Mouse (Mus musculus) spleen, postnatal 36 days (tissue): ENCODE measurements at regions not wholly inside any gene's neighbourhood (a gene's known extent, or its start where the extent isn't known, plus 50 kb on each side); places are given as distances from the start of the nearest gene placed in this dataset.

Experiments used
- DNase-seq, 2 experiments: peaks; one replicate each; pipeline ENCODE4 v3.0.0; 2022; ENCODE audit warnings: low spot score in 2 of 2, mixed read lengths in 1 of 2

DNA sequence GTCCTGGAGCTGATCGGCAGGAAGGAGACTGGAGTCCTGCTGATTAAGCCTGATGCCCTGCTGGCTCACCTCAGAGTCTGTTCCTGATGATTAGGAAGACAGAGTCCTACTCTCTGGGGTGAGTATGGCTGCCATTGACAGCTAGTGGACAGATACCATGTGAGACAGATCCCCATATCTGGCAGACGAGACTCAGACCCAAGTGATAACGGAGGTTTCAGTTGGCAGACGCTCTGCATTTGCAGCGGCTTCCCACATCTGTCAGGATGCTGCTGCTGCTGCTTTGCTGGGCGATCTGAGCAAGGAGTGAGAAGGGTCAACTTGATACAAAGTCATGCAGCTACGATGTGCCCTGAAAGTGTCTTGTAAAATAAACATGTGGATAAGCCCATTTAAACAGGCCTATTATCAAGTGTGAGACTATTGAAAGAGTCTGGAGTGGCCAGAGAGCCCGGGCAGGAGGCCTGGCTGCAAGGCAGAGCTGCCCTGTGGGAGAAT, 98.1 kb upstream of the Cops8 start:
- DNase-seq, result no peak

DNA sequence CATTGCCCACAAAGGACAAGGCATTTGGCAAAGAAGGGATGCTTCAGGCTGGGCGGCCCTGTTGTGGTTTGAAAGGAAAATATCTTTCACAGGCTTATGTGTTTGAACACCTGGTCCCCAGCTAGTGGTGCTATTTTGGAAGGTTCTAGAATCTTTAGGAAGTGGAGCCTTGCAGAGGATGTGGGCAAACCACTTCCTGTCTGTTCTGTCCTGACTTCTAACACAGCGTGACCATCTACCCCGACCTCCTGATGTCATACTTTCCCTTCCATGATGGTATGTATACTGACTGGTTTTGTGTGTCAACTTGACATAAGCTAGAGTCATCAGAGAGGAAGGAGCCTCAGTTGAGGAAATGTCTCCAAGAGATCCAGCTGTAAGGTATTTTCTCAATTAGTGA, 97.2 kb upstream of the Cops8 start:
- peak; percentile 28 to 29 for DNase-seq

DNA sequence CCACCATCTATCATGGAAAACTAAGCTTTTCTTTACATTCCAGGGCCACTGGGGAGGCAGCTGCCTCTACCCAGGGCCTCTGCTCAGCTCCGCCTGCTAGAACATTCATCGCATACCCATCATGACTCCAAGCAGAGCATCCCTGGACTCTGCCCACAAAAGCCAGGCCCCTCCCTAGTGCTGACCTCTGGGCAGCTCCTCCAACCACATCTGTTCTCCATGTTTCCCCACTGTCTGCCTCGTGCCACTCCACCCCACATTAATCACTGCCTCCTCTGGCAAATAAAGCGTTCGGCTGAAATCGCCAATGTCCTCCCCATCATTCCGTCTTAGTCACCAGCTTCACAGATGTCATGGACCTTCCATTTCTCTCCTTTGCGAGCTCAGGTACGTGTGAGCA, 96.2 kb upstream of the Cops8 start:
- no peak for DNase-seq

DNA sequence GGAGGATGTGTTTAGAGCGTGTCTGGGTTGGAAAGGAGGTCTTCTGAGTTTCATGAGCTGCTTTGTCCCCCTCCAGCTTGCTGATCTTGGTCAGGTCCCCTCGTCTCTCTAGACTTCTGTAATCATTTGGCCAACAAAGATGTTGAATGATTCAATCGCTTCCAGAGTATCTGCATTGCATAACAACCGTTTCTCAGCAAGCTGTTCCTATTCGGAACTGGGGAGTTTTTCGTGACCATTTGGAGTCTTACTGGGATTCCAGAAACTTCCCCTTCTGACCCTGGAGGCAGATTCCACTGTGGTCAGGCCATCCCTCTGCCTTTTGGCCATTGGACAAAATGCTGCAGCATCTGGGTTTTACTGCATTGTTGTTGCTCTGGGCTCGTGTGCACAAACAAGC, 93.4 kb upstream of the Cops8 start:
- DNase-seq, result no peak

DNA sequence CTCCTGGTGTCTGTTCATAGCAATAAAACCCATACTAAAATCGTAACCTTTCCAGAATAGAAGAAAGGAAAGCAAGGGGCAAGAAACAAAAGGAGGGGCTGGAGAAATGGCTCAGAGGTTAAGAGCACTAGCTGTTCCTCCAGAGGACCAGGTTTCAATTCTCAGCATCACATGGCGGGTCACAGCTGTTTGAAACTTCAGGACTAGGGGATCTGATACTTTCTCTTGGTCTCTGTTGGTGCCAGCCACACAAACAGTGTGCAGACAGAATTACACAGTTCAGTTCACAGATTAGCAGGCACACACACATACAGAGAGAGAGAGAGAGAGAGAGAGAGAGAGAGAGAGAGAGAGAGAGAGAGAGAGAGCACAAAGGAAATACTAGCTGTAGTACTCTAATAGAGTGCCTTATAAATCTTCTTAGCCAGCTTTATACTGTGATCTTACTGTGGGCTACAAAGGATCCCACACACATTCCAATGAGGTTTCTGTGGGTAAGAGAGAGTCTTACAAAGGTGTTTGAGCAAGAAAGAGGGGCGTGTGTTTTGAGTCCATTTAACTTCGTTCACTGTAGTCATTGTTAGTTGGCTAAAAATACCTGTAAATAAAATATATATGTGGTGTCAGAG, 89.2 kb upstream of the Cops8 start:
- DNase-seq, result no peak

DNA sequence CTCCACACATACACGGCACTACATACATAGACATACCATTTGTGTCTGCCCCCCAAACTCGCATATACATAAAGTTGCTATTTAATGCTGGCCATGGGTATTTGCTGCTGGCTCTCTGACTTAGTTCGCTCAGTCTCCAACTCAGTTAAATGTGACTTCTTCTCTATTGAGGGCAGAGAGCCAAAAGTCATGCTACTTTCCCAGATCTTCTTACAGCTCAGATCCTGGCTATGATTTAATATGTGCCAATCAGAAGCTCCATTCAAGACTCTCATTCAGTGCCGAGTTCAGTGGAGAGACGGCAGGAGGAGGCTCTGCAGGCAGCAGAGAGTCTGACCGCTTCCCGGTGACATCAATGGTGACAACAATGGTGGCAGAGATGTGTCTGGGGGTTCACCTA, 88.6 kb upstream of the Cops8 start:
- no peak for DNase-seq

DNA sequence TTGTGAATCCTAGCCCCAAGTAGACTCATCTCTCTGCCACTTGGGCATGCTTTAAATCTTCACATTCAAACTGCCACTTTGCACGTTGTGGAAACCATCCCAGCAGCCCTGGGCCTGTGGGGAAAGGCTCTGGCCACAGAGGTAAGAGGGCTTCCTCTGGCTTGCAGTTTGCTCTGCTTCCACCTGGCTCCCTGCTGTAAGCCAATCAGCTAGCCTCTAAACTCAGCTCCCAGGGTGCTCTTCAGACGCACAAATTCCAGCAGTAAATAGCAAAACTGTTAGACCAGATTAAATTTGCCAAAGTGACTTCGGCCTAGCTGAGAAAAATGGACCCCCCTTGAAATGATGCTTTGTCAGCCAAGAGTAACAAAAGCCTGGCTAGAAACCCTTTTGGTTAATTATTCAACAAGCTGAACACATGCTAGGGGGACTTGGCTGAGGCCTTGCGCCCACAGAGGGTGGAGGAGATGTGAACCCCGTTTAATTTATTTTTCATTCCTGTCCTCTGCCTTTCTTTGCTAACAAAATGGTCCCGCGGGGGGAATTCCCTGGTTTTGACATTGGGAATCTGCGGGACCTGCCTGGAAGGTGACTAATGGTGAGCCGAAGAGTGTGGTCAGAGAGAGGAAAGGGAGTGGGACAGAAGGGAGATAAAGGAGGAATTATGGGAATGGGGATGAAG, 84.1 kb upstream of the Cops8 start:
- no peak for DNase-seq

DNA sequence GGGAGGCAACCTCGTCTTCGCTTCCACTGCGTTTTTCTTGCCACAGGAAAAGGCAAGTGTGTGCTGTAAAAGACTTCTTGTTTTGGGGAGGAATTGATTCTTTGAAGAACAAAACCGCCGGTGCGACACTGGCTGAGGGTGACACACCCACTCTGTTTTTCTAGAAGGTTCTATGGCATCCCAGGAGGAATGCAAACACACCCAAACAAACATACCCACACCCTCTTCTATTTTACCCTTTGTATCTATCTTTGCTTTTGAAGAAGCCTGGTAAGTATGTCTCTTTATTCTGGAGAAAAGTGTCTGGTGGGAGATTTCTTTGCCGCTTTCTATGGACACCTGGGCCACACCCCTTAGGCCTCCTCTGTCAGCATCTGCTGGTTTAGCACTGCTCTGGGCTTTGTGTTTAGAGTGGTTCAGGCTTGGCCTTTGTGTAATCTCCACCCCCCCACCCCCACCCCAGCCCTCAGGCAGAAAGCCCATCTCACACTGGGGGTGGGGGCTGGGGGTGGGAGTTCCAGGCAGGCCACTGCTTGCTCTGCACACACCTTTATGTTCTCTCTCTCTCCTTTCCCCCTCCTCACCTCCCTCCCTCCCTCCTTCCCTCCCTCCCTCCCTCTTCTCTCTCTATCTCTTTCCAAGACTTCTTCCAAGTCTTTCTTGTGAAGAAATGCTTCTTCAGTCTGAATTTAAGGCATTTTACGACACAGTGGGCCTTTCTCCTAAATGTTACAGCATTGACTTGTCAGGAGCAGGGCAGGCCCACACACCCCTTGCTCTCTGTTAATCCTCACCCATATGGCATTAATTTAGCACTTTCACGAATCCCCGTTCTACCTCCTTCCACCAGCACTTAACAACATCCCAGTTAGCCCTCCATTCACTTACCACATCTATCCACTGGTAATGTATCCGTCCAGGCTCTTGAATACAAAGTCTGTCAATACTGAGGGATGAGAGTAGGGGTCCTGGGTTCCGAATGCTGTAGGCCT, 83.2 kb upstream of the Cops8 start:
- no peak for DNase-seq

DNA sequence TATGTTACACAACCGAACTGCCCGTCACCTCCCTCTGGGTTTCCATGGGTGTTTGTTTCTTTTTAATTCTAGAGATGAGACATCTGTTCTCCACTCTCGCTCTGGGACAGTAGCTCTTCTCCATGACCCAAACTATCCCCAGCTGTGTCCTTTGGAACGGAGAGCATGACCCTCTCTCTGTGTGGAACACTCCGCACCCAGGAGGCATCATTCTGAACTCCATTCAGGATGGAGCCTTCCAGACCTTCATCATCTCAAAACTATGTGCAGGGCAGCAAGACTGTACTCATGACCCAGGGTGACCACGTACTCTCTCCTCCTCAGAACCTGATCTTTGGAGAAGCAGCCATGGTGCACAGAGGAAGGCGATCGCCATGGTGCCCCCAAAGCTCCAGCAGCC, 80.5 kb upstream of the Cops8 start:
- DNase-seq, result no peak

DNA sequence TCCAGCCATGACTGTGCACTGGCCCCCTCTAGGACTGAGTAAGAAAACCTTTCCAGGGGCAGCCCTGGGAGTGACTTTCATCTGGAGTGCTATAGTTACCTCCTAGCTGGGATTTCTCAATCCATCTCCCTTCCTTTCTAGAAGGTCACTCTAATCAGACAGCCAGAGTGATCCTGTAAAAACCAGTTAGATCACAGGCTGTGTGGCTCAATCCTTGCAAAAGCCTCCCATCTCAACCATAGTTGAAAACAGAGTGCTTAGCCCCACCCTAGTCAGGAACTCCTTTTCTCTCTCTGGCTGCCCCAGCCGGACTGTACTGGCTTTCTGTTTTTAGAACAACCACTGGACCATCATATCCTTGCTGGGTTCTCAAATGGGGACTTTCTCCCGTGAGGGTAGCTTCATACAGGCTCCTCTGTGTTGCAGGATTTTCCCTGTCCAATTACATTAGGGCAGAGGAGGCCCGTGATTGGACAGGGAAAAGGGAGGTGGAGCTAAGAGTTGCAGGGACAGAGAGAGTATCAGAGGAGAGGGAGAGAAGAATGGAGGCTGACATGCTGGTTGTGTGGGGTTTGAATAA, 78.0 kb upstream of the Cops8 start:
- no peak for DNase-seq

DNA sequence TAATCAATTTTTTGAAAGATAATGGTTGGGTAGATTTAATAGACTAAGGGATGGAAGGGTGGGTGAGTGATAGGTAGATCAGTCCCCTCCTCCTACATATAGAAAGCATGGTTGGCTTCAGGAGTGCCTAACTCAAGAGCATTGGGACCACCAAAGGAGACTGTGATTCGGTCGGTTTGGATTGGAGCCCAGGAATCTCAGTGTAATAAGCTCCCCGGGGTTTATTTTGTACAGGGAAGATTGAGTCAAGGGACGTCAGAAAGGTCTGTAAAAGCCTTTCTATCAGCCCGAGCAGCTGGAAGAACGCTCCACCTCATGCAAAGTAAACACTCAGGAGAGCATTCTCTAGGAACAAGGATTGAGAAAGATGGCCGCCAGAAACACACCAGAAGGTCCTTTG, 76.5 kb upstream of the Cops8 start:
- DNase-seq, result no peak

DNA sequence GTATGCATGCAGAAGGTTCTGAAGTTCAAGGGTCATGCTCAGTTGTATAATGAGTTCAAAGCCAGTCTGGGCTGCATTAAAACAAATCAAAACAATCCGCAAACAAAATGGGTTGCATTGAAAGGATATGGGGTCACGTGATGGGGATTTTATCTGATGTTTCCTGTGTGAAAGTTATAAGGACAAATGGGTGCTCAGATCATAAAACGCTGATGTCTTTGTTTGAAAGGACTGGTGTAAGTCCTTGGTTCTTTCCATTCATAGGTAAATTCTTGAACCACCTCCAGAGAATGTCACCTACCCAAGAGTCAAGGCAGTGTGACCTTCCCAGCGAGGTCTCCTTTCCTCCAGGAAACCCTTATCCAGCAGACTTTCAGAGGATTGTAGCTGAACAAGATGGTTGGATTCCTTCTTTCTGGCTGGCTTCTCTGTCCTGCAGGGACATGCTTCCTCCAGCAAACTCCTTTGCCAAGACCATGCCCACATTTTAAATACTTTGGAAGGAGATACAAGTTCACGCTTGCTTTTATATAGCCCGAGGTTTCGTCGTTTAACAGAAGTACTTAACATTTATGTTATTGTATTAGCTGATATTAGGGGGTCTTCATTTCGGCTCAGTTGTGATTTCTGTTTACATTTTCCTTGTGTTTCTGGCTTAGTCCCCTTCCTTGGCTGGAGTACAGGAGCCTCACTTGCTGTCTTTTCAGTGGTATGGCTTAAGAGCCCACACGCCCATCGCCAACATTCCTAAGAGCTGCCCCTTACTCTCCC, 74.6 kb upstream of the Cops8 start:
- DNase-seq, result no peak

DNA sequence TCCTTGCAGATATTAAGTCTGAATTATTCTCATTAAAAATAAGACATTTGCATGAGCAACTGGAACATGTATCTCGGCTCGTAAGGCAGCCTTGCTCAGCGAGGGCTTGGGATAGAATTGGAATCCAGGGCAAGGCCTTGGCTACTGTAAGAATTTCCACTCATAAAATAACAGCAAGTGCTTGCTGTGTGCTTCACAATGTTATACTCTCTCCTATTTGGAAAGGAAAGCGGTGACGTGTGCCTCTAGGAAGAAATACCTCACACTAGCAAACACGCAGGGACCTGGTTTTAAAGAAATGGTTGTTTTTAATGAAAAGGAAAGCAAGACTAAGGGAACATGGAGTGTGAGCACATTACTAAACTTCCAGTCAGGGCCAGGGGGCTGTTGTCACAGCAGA, 69.3 kb upstream of the Cops8 start:
- DNase-seq, result no peak

DNA sequence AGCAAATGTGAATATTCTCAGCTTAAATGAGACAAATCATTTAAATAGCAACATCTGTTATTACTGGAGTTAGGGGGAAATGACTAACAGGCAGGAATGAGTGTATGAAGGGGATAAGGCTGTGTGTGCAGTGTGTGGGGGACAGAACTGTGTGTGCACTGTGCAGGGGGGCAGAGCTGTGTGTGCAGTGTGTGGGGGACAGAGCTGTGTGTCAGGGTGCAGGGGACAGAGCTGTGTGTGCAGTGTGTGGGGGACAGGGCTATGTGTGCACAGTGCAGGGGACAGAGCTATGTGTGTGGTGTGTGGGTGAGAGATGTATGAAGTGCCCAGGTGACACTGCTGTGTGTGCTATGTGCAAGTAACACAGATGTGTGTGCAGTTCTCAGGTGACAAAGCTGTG, 66.7 kb upstream of the Cops8 start:
- no peak for DNase-seq

DNA sequence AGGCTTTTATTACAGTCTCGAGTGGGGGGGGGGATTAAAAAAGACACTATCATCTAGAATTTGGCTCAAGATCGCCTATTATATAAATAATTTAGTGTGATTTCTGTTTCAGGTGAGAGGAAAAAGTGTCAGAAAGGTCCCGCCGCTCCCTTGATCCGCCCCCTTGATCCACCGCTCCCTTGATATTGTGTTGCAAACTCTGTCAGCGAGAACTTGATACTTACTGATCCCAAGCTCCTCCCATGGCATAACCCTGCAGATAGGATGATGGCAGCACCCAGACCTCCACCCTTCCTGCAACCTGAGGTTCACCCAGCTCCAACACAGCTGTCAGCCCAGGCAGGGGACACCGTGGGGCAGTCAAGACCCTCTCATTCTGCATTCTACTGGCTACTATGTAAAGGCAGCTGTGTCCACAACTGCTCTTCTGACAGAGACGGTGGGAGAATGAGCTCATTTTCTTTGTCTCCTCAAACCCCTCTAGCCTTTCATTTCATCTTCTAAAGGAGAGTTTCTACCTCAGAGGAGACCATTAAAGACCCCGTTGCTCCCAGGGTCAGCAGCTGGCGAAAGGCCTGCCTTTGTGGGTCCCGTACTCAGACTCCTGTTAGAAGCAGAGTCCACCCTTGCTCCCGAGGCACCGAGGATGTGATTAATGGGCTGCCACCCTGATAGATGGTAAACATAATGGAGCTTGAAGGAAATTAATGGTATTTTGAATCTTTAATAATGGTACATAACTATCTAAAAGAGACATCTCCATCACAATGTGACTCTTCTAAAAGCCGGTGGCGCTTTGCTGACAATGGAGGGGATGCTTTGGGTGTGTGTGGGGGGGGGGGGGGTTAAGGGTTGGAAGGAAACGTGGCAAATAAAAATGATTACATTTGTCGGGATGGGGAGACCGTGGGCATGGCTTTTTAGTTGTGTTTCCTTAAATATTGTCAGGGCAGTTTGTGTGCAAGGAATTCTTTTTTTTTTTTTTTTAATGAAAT, 58.7 kb upstream of the Cops8 start:
- DNase-seq, result no peak

DNA sequence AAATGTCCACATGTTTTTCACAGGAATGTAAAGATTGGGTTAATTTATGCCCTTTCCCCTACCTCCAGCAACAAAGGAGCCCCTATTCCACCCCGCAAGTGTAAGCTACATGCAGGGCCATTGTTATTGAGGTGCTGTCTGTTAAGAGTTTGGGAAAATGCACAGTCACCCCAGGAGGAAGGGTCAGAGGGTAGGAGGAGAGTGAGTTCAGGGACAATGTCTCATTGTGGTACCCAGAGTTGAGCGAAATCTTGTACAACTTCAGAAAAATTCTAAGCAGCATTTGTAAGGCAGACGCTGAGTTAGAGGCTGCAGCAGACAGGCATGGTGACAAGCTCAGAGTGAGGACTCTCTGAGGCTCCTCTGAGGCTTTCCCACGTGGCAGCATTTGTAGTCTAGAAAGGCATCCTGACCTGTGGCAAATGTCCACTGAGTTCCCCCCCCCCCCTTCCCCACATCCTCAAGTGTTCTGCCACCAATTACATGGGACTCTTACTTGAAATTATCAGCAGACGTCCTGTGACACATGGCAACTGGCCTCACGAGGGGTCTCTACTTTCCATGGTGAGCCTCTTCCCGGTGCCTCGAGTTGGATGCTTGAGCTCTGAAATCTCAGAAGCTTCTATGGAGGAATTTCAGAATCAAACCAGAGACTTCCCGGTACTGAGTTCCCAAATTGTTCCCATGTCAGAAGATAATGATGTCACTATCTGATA, 57.8 kb upstream of the Cops8 start:
- no peak for DNase-seq

DNA sequence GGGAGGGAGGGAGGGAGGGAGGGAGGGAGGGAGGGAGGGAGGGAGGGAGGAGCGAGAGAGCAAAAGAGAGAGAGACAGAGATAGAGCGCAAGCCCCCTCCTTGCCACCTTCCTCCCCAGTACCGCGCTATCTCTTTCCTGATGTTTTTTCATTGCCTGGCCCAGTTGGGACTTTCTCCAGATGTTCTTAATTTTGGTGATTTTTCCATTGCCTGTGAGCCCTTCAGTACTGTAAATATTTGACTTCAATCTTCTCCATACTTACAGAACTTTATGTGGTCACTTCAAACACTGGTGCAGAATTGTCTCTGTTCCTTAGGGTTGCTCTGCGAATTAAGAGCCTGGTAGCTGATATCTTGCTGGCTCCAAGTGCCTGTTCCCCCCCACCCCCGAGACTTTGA, 50.1 kb upstream of the Cops8 start:
- DNase-seq, result no peak
